17 mouse cellular contexts compared by ENCODE assay signal in the genomic region with DNA sequence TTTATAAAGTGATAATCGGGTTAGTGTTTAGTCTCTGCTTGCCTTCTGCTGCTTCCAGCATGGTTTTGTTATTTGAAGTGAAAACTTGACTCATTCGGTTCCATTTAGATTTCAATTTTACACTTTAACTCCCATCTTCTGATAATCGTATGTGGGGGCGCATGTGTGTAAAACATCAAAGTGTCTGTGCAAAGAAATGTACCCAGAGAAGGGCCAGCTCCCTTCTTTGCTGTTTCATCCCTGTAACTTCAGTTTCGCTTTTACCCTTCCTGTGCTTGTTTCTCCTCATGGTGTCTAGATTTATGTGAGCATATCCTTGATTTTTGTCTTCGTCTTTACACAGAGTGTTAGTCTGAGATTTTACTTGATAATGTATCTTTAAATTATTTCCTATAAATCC.
"Had no signal": no experiment of that assay in that cellular context is flagged by ENCODE, and none has a peak within 500 bp of the region (broad histone marks: within the 10 kb centered on the region; RNA-seq: fewer than 3 reads in every experiment).

No protein-coding gene starts in this region.

- H3K9me3 ChIP-seq: intestine, embryonic 15.5 days; limb, embryonic 10.5 days; liver, embryonic 15.5 days; midbrain, embryonic 10.5 days; midbrain, embryonic 15.5 days; neural tube, embryonic 13.5 days had no signal

- H3K36me3 ChIP-seq: intestine, embryonic 15.5 days; limb, embryonic 10.5 days; liver, embryonic 15.5 days; midbrain, embryonic 10.5 days; midbrain, embryonic 15.5 days; neural tube, embryonic 13.5 days had no signal

- H3K27ac ChIP-seq: kidney, postnatal 0 days; left cerebral cortex, adult 2 months; limb, embryonic 10.5 days; liver, embryonic 15.5 days; midbrain, embryonic 10.5 days; midbrain, embryonic 15.5 days; neural tube, embryonic 13.5 days had no signal

- H3K4me2 ChIP-seq: intestine, embryonic 15.5 days; liver, embryonic 11.5 days; liver, embryonic 15.5 days; midbrain, embryonic 15.5 days; neural tube, embryonic 13.5 days had no signal

- ATAC-seq: intestine, embryonic 15.5 days; lung, postnatal 0 days; midbrain, embryonic 15.5 days had no signal

- H3K9ac ChIP-seq: intestine, embryonic 15.5 days; liver, embryonic 15.5 days; midbrain, embryonic 15.5 days; neural tube, embryonic 13.5 days had no signal

- H3K4me3 ChIP-seq: intestine, embryonic 15.5 days; left cerebral cortex, adult 2 months; limb, embryonic 10.5 days; liver, embryonic 15.5 days; midbrain, embryonic 10.5 days; midbrain, embryonic 15.5 days; neural tube, embryonic 13.5 days had no signal

- DNase-seq: kidney, adult 2 months; kidney, postnatal 36 days; lung, adult 2 months; lung, postnatal 36 days; right cerebral cortex, postnatal 14 days; thymus, adult 2 months; thymus, postnatal 25 days had no signal

- H3K27me3 ChIP-seq: intestine, embryonic 15.5 days; liver, embryonic 15.5 days; midbrain, embryonic 15.5 days; neural tube, embryonic 13.5 days had no signal

- H3K4me1 ChIP-seq: midbrain, embryonic 15.5 days had no signal
